17 mouse cellular contexts compared by ENCODE assay signal in the genomic region with DNA sequence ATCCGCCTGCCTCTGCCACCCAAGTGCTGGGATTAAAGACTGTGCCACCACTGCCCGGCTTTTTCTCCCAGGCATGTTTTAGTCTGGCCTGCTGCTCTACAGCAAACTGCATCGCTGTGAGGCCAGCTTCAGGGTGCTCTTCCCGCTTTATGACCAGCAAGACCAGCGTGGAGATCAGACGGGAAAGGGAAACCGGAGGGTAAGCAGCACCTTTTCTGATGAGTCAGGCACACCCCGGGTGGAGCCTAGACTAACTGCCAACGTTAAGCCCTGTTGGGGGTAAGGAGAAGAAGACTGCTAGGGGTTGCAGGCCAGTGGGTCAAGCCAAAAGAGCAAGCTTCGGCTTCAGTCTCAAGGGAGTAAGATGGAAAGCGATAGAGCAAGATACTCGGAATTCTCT.
"Had no signal": no experiment of that assay in that cellular context is flagged by ENCODE, and none has a peak within 500 bp of the region (broad histone marks: within the 10 kb centered on the region; RNA-seq: fewer than 3 reads in every experiment).

No protein-coding gene starts in this region.

- H3K27ac ChIP-seq: kidney, postnatal 0 days; left cerebral cortex, adult 2 months; limb, embryonic 10.5 days; liver, embryonic 15.5 days; macrophage; midbrain, embryonic 13.5 days; neural tube, embryonic 15.5 days had no signal

- H3K9me3 ChIP-seq: limb, embryonic 10.5 days; liver, embryonic 15.5 days; midbrain, embryonic 13.5 days; neural tube, embryonic 15.5 days had no signal

- H3K4me3 ChIP-seq: left cerebral cortex, adult 2 months; limb, embryonic 10.5 days; liver, embryonic 15.5 days; midbrain, embryonic 13.5 days; myocyte; neural tube, embryonic 15.5 days had no signal

- H3K4me2 ChIP-seq: liver, embryonic 11.5 days; liver, embryonic 15.5 days; lung, embryonic 14.5 days; midbrain, embryonic 13.5 days; neural tube, embryonic 15.5 days had no signal

- ATAC-seq: midbrain, embryonic 13.5 days had no signal

- H3K36me3 ChIP-seq: limb, embryonic 10.5 days; liver, embryonic 15.5 days; midbrain, embryonic 13.5 days; neural tube, embryonic 15.5 days had no signal

- H3K4me1 ChIP-seq: limb, embryonic 10.5 days; liver, embryonic 15.5 days; midbrain, embryonic 13.5 days; neural tube, embryonic 15.5 days had no signal

- DNase-seq: kidney, adult 9 months; kidney, postnatal 4 days; lung, embryonic 14.5 days; lung, postnatal 10 days; right cerebral cortex, adult 18-20 months; right cerebral cortex, postnatal 25 days; thymus, adult 18-20 months; thymus, postnatal 14 days had no signal

- H3K9ac ChIP-seq: liver, embryonic 15.5 days; lung, embryonic 14.5 days; midbrain, embryonic 13.5 days; neural tube, embryonic 15.5 days had no signal

- H3K27me3 ChIP-seq: liver, embryonic 15.5 days; midbrain, embryonic 13.5 days; neural tube, embryonic 15.5 days had no signal
